Mouse (Mus musculus) cerebellum, postnatal 10 days (tissue): ENCODE data around the gene Ass1.
A peak's percentile ranks its signal among the peaks of the same experiment; 100 is the strongest.

Experiments used
- DNase-seq, 2 experiments: peaks; one replicate each; pipeline ENCODE4 v3.0.0; 2021; ENCODE audit warnings: mixed read lengths in 2 of 2

Ass1 gene

DNA sequence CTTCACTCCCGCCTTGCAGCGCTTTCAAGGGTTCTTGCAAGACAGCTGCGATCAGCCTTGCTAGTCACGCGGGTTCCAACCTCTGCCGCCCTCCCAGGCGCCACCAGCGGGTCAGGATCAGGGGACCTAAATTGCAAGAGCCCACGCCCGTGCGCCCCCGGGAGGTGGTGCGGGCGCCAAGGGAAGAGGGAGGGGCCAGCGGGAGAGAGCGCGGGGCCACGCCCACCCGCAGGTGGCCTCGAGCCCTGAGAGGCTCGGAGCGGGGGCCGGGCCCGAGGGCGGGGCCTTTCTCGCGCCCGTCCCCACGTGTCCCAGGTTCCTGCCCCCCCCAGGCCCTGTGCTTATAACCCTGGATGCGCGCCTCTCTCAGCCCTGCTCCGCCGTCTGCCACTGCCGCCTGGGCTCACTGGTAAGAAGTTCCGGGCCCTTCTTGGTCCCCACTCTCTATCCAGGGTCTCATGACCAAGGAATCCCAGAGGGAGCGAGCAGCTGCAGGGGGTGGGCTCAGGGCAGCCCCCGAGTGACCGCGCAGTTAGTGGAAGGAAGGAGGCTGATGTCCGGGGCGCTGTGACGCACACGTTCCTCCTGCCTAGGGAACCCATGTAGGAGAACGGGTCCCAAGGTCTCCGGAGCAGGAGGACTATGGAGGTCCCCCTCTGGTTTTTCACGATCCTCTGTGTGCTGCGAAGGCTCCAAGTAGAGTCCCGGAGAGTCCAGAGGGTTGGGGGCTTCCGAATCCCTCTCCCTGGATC lies at the start of gene Ass1:
Ass1 (plus strand) TSS at position 277 of the 752 bp plus-strand sequence.
- DNase-seq, result peak; percentile 58 to 66

DNA sequence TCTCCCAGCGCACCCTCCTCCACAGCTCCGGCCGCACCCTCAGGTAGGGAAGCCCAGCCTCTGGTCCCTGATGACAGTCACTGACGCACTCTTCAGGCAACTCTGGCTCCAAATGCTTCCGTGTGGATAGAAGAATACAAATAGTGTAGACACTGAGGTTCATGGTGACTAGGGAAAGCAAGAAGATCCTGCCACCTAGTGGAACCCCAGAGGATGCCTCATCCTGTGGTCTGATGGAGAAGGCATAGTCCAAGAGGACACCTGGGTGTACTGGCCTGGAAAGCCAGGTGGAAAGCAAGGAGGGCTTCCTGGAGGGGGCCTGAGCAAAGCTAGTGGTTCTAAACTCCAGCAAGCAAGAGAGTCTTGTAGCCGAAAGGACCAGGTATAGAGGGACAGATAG lies 49.1 kb upstream of the Ass1 start:
- DNase-seq, result peak; percentile 29 to 47

DNA sequence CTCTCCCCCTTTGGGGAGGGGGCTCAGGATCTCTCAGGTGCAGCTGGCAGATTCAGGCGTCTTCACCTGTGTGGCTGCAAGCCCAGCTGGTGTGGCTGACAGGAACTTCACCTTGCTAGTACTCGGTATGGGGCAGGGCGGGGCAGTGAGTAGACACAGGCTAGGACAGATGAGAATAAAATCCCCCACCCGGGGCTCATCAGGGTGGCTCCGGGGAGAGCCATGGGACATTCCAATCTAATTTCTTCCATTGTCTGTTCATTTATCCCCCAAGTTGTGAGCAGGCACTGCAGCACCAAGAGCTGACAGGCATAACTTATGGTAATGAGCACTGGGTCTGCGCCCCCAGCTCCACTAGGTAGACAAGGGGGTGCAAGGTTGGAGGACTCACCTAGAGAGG lies 47.4 kb upstream of the Ass1 start:
- no peak for DNase-seq

DNA sequence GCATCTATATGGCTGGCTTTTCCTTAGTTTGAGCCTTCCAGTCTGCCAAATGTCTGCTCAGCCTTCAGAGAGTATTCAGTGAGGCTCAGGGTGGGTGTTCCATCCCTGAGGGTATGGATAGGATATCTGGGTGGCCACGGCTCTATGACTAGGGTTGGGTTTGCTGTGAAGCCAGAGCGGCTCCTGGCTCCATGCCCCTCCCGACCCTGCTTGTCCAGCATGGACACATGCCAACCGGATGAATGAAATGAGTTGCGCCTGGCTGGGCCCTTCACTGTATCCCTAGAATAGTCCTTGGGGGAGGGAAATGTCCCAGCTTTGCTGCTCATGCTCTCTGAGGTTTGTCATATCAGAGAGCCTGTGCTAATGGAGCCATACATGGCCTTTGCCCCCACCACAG lies 38.5 kb upstream of the Ass1 start:
- DNase-seq, result peak; percentile 74 to 75

DNA sequence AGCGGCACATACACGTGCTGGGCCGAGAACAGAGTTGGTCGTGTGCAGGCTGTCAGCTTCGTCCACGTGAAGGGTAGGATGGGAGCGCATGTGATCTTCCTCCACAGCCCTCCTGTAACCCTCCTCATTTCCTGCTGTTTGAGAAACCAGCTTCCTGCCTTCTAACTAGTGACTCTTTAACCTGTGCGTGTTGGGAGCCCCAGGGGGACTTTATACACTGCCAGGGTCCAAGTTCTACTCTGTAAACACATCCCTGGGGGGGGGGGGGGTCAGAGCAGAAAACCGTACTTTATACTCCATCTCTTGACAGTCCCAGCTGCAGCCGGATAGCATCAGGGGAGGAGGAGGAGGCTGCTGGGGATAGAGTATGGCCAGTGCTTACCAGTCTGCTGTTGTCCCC lies 35.3 kb upstream of the Ass1 start:
- no peak for DNase-seq

DNA sequence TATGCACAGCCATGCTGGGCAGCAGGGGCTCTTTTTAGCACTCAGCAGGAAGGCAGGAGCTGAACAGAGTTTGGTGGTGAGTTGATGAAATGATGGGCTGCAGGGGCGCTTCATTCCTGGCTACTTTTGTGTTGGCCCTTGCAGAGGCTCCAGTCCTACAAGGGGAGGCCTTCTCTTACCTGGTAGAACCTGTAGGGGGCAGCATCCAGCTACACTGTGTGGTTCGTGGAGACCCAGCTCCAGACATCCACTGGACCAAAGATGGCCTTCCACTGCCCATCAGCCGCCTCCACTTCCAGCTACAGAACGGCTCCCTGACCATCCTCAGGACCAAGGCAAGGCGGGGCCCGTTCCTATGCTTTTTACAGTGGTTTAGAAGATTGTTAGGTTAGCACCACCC lies 34.4 kb upstream of the Ass1 start:
- DNase-seq, result peak; percentile 57 to 59

DNA sequence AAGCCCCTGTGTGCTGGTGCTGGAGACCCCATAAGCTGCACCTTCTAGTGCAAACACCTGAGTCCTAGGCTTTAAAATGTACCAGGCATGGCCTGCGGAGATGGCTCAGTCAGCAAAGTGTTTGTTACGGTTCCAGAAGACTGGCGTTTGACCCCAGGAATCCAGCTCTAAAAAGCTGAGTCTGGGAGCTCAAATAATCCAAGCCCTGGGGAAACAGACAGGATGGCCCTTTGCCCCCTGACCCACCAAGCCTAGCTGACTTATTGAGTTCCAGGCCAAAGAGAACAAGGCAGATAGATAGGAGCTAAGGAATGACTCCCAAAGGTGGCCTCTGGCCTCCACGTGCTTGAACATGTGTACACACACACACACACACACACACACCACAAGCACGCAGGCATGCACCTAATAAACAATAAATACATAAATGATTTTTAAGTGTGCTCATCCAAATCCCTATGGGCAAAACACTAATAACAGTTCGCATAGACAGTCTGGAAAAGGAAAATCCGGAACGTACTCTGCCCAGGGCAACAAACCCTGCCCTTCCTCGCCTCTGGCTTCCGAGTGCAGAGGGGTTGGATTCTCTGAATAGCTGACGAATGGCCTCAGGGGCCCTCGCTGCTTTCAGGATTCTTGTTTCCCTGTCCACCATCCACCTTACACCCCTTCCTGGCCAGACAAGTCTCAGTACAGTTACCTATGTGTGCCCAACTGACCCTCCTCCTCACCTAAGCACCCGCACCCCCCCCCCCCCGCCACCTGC lies 32.3 kb upstream of the Ass1 start:
- no peak for DNase-seq

DNA sequence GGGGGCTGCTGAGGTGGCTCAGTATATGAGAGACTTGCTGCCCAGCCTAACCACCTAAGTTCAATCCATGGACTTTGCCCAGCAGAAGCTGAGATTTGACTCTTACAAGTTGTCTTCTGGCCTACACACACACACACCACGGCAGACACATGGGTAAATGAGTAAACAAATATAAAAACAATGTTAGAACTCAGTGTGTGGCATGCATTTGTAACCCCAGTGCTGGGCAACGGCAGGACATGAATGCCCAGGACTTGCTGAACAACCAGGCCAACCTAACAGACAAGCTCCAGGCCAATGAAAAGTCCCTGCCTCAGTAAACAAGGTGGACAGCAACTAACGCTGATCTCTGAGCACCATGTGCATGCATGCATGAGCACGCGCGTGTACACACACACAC lies 30.4 kb upstream of the Ass1 start:
- DNase-seq, result no peak

DNA sequence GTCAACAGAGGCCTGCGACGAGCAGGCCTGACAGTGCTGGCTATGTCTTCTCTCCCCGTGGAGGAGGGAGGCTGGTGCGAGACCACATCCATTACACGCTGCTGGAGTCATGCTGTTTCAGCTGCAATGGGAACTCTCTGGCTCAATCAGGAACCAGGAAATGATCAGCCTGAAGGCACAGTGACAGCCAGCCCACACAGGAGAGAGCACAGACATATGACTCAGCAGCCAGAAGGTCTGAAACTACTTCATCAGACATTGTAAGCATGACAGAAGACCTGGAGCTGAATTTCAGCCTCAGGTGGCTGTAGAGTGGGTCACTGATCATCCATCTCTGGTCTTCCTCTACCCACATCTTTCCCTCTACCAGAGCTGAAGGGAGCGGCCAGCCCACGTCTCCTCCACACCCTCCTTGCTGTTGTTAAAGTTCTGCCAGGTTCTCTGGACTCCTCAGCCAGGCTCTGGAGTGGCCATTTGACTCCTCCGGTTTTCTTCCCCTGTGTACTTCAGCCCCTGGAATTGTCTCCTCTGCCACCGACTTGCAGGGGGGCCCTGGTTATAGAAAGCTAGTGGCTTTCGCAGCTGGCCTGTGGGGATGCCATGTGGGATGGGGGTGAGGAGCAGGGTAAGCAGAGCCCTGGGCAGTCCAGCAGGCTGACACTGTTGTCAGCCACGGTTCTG lies 27.4 kb upstream of the Ass1 start:
- no peak for DNase-seq

DNA sequence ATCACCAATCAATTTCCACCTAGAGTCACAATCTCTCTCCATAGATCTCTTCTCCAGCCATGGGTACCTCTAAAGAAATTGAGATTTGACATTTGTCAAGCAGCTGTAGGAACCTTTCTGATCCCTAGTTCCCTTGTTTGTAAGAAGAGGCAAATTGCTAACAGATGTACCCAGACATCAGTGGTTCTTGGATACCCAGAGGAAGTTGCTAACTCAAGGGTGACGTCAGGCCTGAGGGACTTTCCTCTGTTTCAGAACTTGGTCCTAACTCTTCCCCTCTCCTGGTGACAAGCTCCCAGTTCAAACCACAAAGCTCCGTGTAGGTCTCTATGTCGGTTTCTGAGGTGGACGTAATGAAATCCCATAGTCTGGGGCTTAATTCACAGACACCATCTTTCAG lies 24.0 kb upstream of the Ass1 start:
- DNase-seq, result no peak

DNA sequence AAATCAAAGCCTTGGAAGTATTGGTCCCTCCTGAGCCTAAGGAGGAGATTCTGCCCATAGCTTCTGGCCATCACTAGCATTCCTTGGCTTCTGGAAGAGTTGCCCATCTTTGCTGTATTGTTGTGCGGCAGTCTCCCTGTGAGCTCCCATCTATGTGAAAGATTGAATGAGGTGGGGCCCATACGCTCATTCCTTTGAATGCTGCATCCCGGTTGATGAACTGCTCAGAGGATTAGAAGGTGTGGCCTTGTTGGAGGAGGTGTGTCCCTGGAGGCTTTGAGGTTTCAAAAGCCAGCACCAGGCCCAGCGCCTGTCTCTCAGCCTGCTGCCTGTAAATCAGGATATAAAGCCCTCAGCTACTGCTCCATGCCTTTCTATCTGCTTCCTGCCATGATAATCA lies 23.6 kb upstream of the Ass1 start:
- no peak for DNase-seq

DNA sequence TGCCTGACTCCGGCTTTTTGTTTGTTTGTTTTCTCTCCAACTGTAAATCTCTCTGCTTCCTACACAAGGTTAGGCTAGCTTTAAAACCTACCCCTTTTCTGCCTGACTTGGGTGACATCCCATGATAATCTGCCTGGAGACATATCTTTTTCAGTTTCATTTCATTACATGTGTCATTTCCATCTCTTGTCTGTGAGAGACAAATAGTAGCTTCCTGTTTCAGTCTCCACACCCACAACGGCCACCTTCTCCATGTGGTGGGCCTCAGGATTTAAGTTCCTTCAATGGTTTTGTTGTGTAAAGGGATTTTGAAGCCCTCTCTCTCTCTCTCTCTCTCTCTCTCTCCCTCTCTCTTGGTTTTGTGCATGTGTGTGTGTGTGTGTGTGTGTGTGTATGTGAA lies 22.5 kb upstream of the Ass1 start:
- no peak for DNase-seq

DNA sequence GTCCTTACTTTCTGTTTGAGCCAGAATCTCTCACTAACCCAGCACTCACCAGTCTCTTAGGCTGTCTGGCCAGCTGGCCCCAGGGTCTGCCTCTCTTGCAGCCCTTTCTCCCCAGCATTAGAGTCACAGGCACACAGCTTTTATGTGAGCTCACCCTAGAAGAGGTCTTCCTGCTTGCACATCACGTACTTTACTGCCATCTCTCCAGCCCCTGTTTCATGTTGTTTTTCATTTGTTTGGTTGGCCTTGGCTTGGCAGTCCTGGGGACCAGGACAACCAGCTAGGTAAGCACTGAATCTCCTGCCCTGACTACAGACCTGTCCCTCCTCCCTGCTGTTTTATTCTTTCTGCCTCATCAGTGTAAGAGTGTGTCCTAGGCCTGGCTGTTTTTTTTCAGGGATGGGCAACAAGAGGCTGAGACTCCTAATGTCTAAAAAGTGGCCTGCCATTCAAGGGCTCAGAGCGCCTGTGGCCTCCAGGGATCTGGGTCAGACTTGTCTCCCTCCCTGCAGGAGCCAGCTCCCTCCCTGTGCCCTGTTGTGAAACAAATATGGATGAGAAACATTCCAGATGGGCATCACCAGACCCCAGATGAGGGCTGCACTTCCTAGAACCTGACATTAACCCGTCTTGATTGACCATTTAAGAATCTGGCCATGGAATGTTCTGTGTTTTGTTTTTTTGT lies 21.1 kb upstream of the Ass1 start:
- DNase-seq, result no peak

DNA sequence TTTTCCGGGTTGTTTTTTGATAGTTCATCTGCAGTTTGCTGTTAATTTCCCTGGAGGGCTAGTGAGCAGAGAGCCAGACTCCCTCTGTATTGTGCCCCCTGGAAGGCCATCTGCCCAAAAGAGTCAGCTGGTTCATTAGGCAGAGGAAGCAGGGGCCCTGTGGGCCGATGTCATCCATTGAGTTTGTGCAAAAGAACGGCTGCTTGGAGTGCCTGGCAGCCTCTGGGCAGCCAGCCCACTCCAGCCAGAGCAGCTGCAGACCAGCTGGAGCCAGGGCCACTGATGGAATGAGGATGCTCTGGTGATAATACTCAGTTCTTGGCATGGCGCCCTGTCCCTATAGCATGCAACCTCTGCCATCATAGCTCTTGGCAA lies 20.6 kb upstream of the Ass1 start:
- peak; percentile 75 to 81 for DNase-seq

DNA sequence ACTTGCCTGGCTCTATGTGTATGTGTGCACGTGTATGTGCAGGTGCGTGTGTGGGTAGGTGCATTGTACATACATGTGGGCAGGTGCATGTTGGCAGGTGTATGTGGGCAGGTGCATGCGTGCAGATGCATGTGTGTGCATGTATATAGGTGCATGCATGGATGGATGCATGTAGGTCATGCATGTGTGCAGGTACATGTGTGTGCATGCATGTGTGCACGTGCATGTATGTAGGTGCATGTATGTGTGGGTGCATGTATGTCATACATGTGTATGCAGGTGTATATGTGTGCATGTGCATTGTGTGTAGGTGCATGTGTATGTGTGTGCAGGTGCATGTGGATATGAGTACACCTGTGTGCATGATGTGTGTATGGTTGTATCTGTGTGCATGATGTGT lies 20.1 kb upstream of the Ass1 start:
- no peak for DNase-seq

DNA sequence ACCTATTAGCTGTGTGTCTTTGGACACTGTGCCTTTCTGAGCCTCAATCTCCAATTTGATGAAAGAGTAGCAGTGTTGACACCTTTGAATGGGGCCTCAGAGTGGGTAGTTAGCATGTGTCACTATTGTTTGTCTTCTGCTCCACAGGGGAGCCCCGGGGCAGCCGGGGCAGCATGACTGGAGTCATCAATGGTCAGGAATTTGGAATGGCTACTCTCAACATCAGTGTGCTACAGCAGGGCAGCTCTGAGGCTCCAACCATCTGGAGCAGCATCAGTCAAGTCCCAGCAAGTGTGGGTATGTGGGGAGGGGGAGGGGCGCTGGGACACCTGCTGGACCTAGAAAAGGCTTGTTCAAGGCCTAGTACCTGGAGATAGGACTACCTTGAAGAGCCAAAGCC lies 19.3 kb upstream of the Ass1 start:
- DNase-seq, result no peak

DNA sequence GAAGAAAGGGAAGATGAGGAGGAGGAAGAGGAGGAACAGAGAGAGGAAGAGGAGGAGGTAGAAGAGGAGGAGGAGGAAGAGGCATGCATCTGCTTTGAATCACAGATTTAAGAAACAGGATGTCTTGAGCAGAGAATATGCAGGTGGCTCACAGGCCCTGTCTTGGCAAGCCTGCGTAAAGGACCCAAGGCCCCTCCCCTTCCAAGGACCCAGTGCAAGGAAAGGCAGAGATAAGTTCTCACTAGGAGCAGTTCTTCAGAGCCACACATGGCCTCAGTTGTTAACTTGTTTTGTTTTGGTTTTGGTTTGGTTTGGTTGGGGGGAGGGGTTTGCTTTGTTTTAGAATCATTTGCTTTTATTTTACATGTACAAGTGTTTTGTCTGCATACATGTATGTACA lies 18.5 kb upstream of the Ass1 start:
- DNase-seq, result no peak

DNA sequence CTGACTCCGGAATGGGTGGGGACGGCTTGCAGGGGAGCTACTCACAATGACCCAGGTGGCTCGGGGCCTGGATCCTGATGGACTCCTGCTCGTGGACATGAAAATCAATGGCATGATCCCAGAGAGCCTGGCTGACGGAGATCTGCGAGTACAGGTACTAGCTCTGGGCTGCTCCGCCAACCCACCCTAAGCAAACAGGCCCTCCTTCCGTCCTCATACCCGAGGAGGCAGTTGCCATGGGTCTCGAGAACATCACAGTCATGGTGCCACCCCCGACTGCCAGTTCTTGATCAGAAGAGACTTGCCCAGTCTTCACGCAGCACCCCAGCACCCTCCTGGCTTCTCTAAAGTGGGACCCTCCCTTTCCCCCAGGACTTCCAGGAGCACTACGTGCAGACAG lies 17.0 kb upstream of the Ass1 start:
- DNase-seq, result no peak

DNA sequence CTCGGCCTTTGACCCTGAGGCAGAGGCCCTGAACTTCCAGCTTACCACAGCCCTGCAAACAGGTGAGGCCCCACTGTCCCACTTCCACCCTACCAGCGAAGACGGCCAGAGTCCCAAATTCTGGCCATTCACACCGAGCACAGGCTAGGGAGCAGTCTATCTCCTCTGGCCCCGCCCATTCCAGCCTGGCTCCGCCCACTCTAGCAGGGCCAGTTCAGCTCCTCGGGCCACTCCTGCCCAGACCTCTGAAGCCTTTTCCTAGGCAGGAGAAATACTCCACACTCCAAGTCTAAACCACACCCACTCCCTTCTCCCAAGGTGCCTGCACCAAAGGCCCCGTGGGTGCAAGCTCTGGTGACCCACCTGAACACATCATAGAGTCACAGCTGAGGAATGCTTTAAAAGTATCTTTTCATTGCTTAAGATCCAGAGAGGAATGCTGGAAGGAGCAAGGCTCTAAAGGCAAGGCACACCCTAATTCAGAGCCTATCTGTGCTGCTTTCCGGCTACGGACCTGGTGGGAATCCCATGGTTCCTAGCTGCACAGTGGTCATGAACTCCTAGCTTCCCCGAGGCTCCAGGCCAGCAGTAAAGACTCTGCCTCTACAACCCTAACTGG lies 16.3 kb upstream of the Ass1 start:
- peak in 1 of 2 experiments; percentile 38 for DNase-seq

DNA sequence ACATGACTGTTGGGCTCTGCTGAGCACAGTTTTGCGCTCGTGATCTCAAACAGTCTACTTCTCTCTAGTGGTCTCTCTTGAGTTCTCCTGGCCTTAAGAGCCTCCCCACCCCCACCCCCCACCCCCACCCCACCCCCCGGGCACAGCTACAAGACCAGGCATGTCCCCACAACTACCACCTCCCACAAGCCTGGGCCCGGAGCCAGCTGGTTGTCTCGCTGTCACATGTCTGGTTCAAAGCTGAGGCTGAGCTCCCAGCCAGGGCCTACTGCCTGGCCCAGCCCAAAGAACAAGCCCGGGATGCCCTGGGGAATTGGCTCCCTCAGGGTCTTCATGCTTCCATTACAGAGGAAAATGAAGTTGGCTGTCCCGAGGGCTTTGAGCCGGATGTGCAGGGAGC lies 15.7 kb upstream of the Ass1 start:
- peak; percentile 55 to 70 for DNase-seq

DNA sequence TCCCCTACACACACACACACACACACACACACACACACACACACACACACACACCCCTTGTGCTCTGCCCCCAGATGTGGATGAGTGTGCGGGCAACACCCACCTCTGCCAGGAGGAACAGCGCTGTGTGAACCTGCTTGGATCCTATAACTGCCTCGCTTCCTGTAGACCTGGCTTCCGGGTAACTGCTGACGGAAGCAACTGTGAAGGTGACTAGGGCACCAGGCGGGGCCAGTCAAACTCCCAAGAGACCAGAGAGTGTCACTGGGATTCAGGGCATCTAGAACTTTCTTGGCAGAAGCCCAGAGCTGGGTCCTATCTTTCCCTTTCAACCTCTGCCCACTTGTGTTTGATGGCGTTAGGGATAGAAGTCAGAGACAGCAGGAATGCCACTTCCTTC lies 14.6 kb upstream of the Ass1 start:
- no peak for DNase-seq

DNA sequence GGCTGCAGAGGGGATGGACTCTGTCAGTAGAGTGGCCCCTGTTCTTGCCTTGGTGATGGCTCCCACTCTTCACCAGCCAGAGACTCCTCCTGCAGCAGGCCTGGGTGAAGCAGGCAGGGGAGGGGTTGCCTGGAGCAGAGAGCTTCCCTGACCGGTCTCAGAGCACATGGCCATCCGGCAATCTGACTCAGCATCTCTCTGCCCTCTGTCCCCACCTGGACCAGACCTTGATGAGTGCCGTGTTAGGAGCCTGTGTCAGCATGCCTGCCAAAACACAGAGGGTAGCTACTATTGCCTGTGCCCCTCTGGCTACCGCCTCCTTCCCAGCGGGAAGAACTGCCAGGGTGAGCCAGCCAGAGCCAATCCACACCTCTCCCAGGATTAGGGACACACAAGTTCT lies 11.5 kb upstream of the Ass1 start:
- no peak for DNase-seq
